Mouse (Mus musculus) stomach, embryonic 14.5 days (tissue): ENCODE measurements around the gene Mthfd1l. TPM values are rescaled to one million over a fixed set of nuclear protein-coding genes. Genes with fewer than 3 reads are reported as not detected.
"Not testable (repeated sequence)": the region's sequence is repeated elsewhere in the genome, so short reads cannot be mapped to it uniquely, and the experiment has no call there.

Experiments
- ATAC-seq: fragments of 200-750 bp; cut with Nextera tagmentation; 2 replicates; pipeline ENCODE4 v1.8.0; 2017; ENCODE audit warnings: low read depth, moderate TSS enrichment; ENCODE audit not compliant: insufficient number of reproducible peaks, insufficient read depth, low FRiP score
- H3K27ac ChIP-seq: fragments of 300-500 bp; sonication (generic); 2 replicates; pipeline ENCODE4 v1.5.1; 2014; ENCODE audit warnings: mild to moderate bottlenecking, low read length, moderate library complexity, mixed read lengths
- H3K27me3 ChIP-seq: fragments of 300-500 bp; sonication (generic); 2 replicates; pipeline ENCODE4 v1.6.1; 2014; ENCODE audit warnings: low read length, control low read depth, mixed read lengths; ENCODE audit not compliant: control insufficient read depth, insufficient read depth
- H3K36me3 ChIP-seq: fragments of 300-500 bp; sonication (generic); 2 replicates; pipeline ENCODE4 v1.6.1; 2014; ENCODE audit warnings: mild to moderate bottlenecking, control low read depth, low read length, moderate library complexity, mixed read lengths; ENCODE audit not compliant: control insufficient read depth, insufficient read depth
- H3K4me1 ChIP-seq: fragments of 300-500 bp; sonication (generic); 2 replicates; pipeline ENCODE4 v1.6.1; 2014; ENCODE audit warnings: low read length, control low read depth, mixed read lengths; ENCODE audit not compliant: control insufficient read depth, insufficient read depth
- H3K4me2 ChIP-seq: fragments of 300-500 bp; sonication (generic); replicated peaks from 2 replicates; pipeline ENCODE4 v1.6.1; 2014; ENCODE audit warnings: low read depth, low read length, control low read depth
- H3K4me3 ChIP-seq: fragments of 300-500 bp; sonication (generic); 2 replicates; pipeline ENCODE4 v1.5.1; 2014; ENCODE audit warnings: low read depth, low read length, control low read depth
- H3K9ac ChIP-seq: fragments of 300-500 bp; sonication (generic); replicated peaks from 2 replicates; pipeline ENCODE4 v1.6.1; 2014; ENCODE audit warnings: low read depth, mild to moderate bottlenecking, control low read depth, low read length, moderate library complexity, mixed read lengths
- H3K9me3 ChIP-seq: fragments of 300-500 bp; sonication (generic); 2 replicates; pipeline ENCODE4 v1.6.1; 2016; ENCODE audit warnings: low read depth, low read length, control low read depth; ENCODE audit not compliant: control insufficient read depth
- WGBS: fragments of 180-500 bp; shearing (Covaris S2); extraction: QIAGEN DNeasy Blood & Tissue Kit; methylation state at CpG from one replicate; pipeline ENCODE4 v1.1.7; 2014; 5-methylcytosine and 5-hydroxymethylcytosine counted together
- polyA plus RNA-seq: library from polyadenylated mRNA; unstranded; fragments of >200 nt; fragmentation: Nextera tagmentation; extraction: Ambion mirVana; gene quantifications from 2 replicates; pipeline ENCODE4 v1.2.1, GENCODE M21; 2014

Mthfd1l gene
- polyA plus RNA-seq, 1 experiment from 2014 or later: 16.3 TPM

DNA sequence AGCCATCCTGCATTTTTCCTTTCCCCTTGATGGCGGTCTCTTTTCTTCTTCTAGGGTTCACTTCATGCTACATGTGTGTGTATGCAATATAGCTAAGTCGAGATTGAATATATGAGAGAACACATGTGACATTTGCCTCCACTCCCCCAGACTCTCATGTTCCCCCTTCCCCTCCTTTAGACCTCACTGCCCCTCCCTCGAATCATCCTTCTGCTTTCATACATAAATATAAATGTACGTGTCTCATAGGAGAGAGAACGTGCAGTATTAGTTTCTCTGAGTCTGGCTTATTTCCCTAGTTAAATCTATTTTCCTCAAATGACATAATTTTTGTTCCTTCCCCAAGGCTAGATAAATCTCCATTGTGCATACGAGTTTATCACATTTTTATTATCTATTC is 226.1 kb downstream of the Mthfd1l start:
- Histone ChIP-seq H3K4me2 (no peak overlapping the region), H3K27ac (no peak overlapping the region), H3K9ac (no peak overlapping the region), H3K4me1 (no peaks in the 10 kb centered on the region), H3K9me3 (no peaks in the 10 kb centered on the region), H3K4me3 (no peak overlapping the region), H3K27me3 (no peaks in the 10 kb centered on the region), H3K36me3 (no peaks in the 10 kb centered on the region)
- 77% methylated on average over 6 of the region's 6 CpGs for WGBS
- no peak for ATAC-seq

DNA sequence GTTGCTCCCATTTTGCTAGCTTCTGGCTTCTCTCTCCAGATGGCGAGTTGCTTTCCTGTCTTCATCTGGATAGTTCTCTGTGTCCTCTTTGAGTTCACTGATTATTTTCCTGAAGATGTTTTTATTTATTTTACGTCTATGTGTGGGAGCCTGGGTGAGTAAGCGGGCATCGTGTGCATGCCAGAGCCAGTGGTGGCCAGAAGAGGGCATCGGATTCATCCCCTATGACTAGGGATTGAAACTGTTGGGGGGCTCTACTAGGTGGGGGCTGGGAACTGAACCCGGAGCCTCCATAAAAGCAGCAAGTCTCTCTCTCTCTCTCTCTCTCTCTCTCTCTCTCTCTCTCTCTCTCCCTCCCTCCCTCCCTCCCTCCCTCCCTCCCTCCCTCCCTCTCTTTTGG is 227.0 kb downstream of the Mthfd1l start:
- H3K4me3 ChIP-seq: no peak overlapping the region
- ATAC-seq: no peak

DNA sequence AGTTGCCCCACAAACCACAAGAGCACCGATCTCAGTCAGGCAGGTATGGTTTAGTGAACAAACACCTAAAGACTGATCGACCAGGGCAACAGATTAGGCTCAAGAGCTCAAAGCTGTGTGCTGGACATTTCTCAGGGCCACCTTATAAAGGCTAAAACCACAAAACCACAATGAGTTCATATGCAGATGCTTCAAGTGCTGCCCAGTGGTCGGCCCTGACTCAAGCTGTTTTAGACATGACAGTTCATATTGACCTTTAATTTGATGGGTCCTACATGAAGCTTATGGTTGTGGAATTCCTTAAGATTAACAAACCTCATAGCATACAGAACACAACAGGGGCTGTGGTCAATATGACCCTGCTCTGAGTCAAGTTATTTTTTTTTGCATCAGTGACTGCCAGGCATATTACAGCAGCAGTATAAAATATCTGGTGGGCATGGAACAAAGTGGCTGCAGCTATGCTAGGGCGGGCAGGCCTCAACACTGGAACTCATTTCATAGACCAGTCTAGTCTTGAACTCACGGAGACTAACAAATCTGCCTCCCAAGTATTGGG is 227.7 kb downstream of the Mthfd1l start:
- WGBS: 94% methylated on average over 5 of the region's 5 CpGs
- H3K9me3 ChIP-seq: no peaks in the 10 kb centered on the region
- no peak overlapping the region for H3K4me2 ChIP-seq
- no peak overlapping the region for H3K27ac ChIP-seq
- H3K36me3 ChIP-seq: no peaks in the 10 kb centered on the region
- no peak for ATAC-seq
- no peaks in the 10 kb centered on the region for H3K4me1 ChIP-seq
- H3K4me3 ChIP-seq: no peak overlapping the region
- H3K9ac ChIP-seq: no peak overlapping the region
- H3K27me3 ChIP-seq: no peaks in the 10 kb centered on the region

More for the DNA sequence above, 227.0 kb downstream of the Mthfd1l start:
- Histone ChIP-seq H3K27ac (no peak overlapping the region), H3K27me3 (no peaks in the 10 kb centered on the region), H3K9ac (no peak overlapping the region), H3K4me2 (no peak overlapping the region), H3K36me3 (no peaks in the 10 kb centered on the region), H3K4me1 (no peaks in the 10 kb centered on the region), H3K9me3 (no peaks in the 10 kb centered on the region)
- WGBS: 91% methylated on average over 6 of the region's 6 CpGs

DNA sequence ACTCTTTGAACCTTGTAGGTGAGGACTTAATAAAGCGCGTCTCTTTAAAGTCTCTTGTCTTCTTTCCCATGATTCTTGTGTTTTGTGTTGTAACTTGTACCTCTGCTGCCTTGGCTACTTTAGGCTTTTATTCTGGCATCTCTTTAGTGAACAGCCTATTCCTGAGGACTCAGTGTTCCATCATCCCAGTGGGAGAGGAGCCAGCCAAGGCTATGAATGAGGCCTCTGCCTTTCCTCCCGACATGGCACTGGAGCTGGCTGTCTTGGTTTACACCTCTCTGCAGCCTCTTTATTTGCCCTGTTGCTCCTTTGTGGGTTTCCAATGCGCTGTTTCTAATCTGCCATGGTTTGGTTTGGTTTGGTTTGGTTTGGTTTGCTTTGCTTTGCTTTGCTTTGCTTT is 228.2 kb downstream of the Mthfd1l start:
- H3K9me3 ChIP-seq: no peaks in the 10 kb centered on the region
- H3K27me3 ChIP-seq: no peaks in the 10 kb centered on the region
- H3K9ac ChIP-seq: no peak overlapping the region
- no peaks in the 10 kb centered on the region for H3K4me1 ChIP-seq
- no peak overlapping the region for H3K4me3 ChIP-seq
- ATAC-seq: no peak
- H3K36me3 ChIP-seq: no peaks in the 10 kb centered on the region
- H3K4me2 ChIP-seq: no peak overlapping the region
- 90% methylated on average over 4 of the region's 4 CpGs for WGBS
- H3K27ac ChIP-seq: no peak overlapping the region

DNA sequence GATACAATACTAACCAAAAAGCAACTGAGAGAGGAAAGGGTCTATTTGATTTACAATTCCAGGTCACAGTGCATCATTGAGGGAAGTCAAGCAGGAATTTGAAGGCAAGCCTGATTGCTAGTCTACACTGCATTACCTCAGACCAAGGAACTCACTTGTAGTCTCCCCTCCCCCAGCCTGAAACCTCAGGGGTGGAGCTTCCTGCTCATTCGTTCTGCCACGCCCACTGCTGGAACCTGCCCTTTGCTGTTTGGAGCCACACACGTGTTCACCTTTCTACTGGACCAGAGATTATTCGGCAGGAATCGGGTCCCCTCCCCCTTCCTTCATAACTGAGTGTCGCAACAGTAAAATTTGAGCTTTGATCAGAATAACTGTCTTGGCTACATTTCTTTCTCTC is 230.7 kb downstream of the Mthfd1l start:
- not testable (repeated sequence) for H3K36me3 ChIP-seq, H3K4me3 ChIP-seq, H3K4me2 ChIP-seq, H3K27me3 ChIP-seq, H3K9me3 ChIP-seq, ATAC-seq, H3K9ac ChIP-seq, H3K4me1 ChIP-seq, H3K27ac ChIP-seq
- WGBS: 48% methylated on average over 5 of the region's 6 CpGs

DNA sequence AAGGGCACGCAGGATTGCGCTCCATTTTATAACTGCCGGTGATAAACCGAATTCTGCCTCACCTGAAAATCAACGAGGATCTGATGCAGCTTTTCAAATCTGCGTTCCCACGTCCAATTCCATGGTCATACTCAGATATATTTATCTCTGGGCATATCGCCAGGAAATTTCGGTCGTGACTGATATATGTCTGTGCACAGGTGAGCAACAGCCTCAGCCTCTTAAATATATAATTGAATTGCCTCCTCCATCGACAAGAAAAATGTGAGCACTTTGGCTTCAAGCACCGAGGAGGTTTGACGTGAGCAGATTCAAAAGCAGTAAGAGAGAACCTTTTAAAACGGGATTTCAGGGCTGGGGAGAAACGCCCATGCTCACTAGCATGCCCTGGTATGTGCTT is 236.1 kb downstream of the Mthfd1l start:
- ATAC-seq: no peak
- Histone ChIP-seq H3K4me1 (no peaks in the 10 kb centered on the region), H3K4me3 (no peak overlapping the region), H3K27ac (no peak overlapping the region), H3K36me3 (no peaks in the 10 kb centered on the region), H3K4me2 (no peak overlapping the region), H3K9me3 (peaks cover 3% of the 10 kb centered on the region; the same call in 1 of the 2 replicates), H3K27me3 (no peaks in the 10 kb centered on the region), H3K9ac (no peak overlapping the region)
- 77% methylated on average over 15 of the region's 15 CpGs for WGBS

DNA sequence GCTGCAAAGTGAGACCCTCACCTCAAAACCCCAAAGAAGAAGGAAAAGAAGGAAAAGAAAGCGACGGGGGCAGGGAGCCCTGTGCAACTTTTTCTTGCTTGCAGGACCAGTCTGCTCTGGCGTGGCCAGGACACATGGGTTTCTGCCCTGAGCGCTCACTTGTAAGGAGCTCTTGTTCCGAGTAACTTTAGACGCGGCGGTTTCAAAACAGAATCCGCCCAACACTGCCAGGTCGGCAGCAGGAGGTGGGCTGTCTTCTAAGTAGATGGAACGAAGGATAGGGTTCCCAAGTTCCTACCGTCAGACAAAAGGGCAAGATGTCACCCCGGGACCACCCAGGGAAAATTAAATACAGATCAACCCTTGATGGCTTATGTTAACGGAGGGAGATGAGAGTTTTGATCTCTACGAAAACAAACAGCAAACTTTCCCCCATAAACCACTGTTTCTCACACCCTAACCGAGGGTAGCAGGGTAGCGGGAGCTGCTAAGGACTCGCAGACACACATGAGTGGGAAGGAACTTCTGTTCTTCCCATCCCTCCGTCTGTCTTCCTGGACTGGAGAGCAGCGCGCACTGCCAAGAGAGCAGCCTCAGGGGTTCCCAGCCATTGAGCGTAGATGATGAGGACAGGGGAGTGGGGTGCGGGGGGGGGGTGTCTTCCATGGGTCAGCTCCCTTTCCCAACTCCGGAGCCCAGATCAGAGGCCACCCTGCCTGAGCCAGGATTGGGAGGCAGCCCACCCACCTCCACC is 237.6 kb downstream of the Mthfd1l start:
- Histone ChIP-seq H3K36me3 (no peaks in the 10 kb centered on the region), H3K9me3 (peaks cover 3% of the 10 kb centered on the region; the same call in 1 of the 2 replicates), H3K4me3 (peak overlapping the region; percentile 11; the same call in 1 of the 2 replicates), H3K9ac (no peak overlapping the region), H3K4me1 (no peaks in the 10 kb centered on the region), H3K4me2 (peak overlapping the region; percentile 35), H3K27me3 (no peaks in the 10 kb centered on the region), H3K27ac (no peak overlapping the region)
- ATAC-seq: no peak
- 19% methylated on average over 24 of the region's 24 CpGs for WGBS

DNA sequence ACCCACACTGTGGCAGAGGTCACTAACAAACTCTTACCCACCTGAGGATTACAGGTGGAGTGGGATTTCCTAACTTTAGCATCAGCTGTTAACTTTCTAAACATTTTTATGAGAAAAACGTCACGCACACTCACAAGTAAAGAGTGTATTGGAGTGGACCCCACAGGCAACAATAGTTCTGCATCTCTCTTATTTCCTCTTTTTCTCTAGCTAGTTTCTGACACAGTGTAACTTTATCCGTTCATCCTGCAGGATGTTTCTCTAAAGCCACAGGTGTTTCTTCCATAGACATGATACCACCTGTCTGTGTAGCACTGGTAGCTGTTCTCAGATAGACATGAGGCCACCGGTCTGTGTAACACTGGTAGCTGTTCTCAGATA is 238.1 kb downstream of the Mthfd1l start:
- no peak for ATAC-seq
- no peak overlapping the region for H3K4me3 ChIP-seq
- peak overlapping the region; percentile 35; the same call in 1 of the 2 replicates for H3K4me2 ChIP-seq
- no peaks in the 10 kb centered on the region for H3K27me3 ChIP-seq
- H3K4me1 ChIP-seq: no peaks in the 10 kb centered on the region
- peaks cover 3% of the 10 kb centered on the region; the same call in 1 of the 2 replicates for H3K9me3 ChIP-seq
- no peaks in the 10 kb centered on the region for H3K36me3 ChIP-seq
- H3K27ac ChIP-seq: no peak overlapping the region
- H3K9ac ChIP-seq: no peak overlapping the region
- WGBS: 63% methylated on average over 4 of the region's 4 CpGs
